In genomic region chr16:91107608-91108007, GRCm38 (mm10) we compare ENCODE assay signal across 28 mouse cellular contexts. TPM values are rescaled to one million over a fixed set of nuclear protein-coding genes. Genes with fewer than 3 reads are reported as not detected.
DNase-seq lines count a peak whose midpoint lies in the region; ATAC-seq and TF ChIP-seq lines count a peak whose summit lies in the region.
"Had no signal": no experiment of that assay in that cellular context is flagged by ENCODE, and none has a peak within 500 bp of the region (broad histone marks: within the 10 kb centered on the region; RNA-seq: fewer than 3 reads in every experiment).

No protein-coding gene starts in this region.

- H3K9me3 ChIP-seq in hindbrain, embryonic 11.5 days (ENCODE audit: control insufficient read depth, low read length): peaks cover 3% of the 10 kb centered on the region; the same call in 1 of the 2 replicates
- no peaks in the 10 kb centered on the region for H3K9me3 ChIP-seq in hindbrain, postnatal 0 days (ENCODE audit: low read length)
- H3K9me3 ChIP-seq in midbrain, embryonic 14.5 days (ENCODE audit: control insufficient read depth, low read length): no peaks in the 10 kb centered on the region
- no peaks in the 10 kb centered on the region for H3K9me3 ChIP-seq in midbrain, embryonic 15.5 days
- H3K9me3 ChIP-seq: embryonic facial prominence, embryonic 12.5 days; liver, embryonic 15.5 days had no signal

- no peak overlapping the region for H3K9ac ChIP-seq in hindbrain, embryonic 11.5 days (ENCODE audit: low read depth, low read length)
- H3K9ac ChIP-seq in hindbrain, postnatal 0 days (replicated peaks; ENCODE audit: low read length): no peak overlapping the region
- no peak overlapping the region for H3K9ac ChIP-seq in midbrain, embryonic 14.5 days (replicated peaks; ENCODE audit: low read length)
- no peak overlapping the region for H3K9ac ChIP-seq in midbrain, embryonic 15.5 days
- H3K9ac ChIP-seq: embryonic facial prominence, embryonic 12.5 days; heart, embryonic 12.5 days; limb, embryonic 12.5 days; liver, embryonic 15.5 days; lung, embryonic 14.5 days; neural tube, embryonic 15.5 days had no signal

- H3K4me2 ChIP-seq in hindbrain, embryonic 11.5 days (replicated peaks; ENCODE audit: low read depth, low read length): no peak overlapping the region
- H3K4me2 ChIP-seq in hindbrain, postnatal 0 days (ENCODE audit: low read depth, low read length): no peak overlapping the region
- H3K4me2 ChIP-seq in midbrain, embryonic 14.5 days (ENCODE audit: low read length): no peak overlapping the region
- no peak overlapping the region for H3K4me2 ChIP-seq in midbrain, embryonic 15.5 days
- H3K4me2 ChIP-seq: embryonic facial prominence, embryonic 12.5 days; heart, embryonic 12.5 days; limb, embryonic 12.5 days; liver, embryonic 15.5 days; lung, embryonic 14.5 days; neural tube, embryonic 15.5 days had no signal

- WGBS in hindbrain, embryonic 11.5 days: 52% methylated on average over 11 of the region's 11 CpGs
- 36% methylated on average over 9 of the region's 11 CpGs for WGBS in hindbrain, postnatal 0 days
- 48% methylated on average over 11 of the region's 11 CpGs for WGBS in midbrain, embryonic 14.5 days
- 61% methylated on average over 10 of the region's 11 CpGs for WGBS in midbrain, embryonic 15.5 days

- no peak overlapping the region for H3K27ac ChIP-seq in hindbrain, embryonic 11.5 days (ENCODE audit: low read depth, low read length)
- no peak overlapping the region for H3K27ac ChIP-seq in hindbrain, postnatal 0 days
- H3K27ac ChIP-seq in midbrain, embryonic 14.5 days (replicated peaks; ENCODE audit: low read depth, low read length): no peak overlapping the region
- no peak overlapping the region for H3K27ac ChIP-seq in midbrain, embryonic 15.5 days
- H3K27ac ChIP-seq: embryonic facial prominence, embryonic 12.5 days; gastrocnemius, adult 2 months; heart, adult 2 months; limb, embryonic 12.5 days; liver, embryonic 15.5 days; neural tube, embryonic 15.5 days had no signal

- H3K4me3 ChIP-seq in hindbrain, embryonic 11.5 days (ENCODE audit: low read depth, low read length): no peak overlapping the region
- no peak overlapping the region for H3K4me3 ChIP-seq in hindbrain, postnatal 0 days (ENCODE audit: low read length)
- no peak overlapping the region for H3K4me3 ChIP-seq in midbrain, embryonic 14.5 days (replicated peaks; ENCODE audit: low read depth, low read length)
- no peak overlapping the region for H3K4me3 ChIP-seq in midbrain, embryonic 15.5 days
- H3K4me3 ChIP-seq: embryonic facial prominence, embryonic 12.5 days; gastrocnemius, adult 2 months; heart, adult 2 months; heart, embryonic 12.5 days; limb, embryonic 12.5 days; liver, embryonic 15.5 days; neural tube, embryonic 15.5 days had no signal

- TF ChIP-seq CTCF in hindbrain, postnatal 0 days (IDR thresholded peaks at IDR 0.05; ENCODE audit: low read depth): no peak

- H3K36me3 ChIP-seq in hindbrain, embryonic 11.5 days (ENCODE audit: control insufficient read depth, insufficient read depth, low read length): no peaks in the 10 kb centered on the region
- no peaks in the 10 kb centered on the region for H3K36me3 ChIP-seq in hindbrain, postnatal 0 days (ENCODE audit: insufficient read depth, low read length)
- no peaks in the 10 kb centered on the region for H3K36me3 ChIP-seq in midbrain, embryonic 14.5 days (ENCODE audit: control insufficient read depth, insufficient read depth, low read length)
- H3K36me3 ChIP-seq in midbrain, embryonic 15.5 days (replicated peaks): no peaks in the 10 kb centered on the region
- H3K36me3 ChIP-seq: embryonic facial prominence, embryonic 12.5 days; heart, embryonic 12.5 days; limb, embryonic 12.5 days; liver, embryonic 15.5 days; neural tube, embryonic 15.5 days had no signal

- DNase-seq in embryo, embryonic 10 days (ENCODE audit: low spot score): peak; percentile 28
- DNase-seq in embryo, embryonic 9.5 days (ENCODE audit: extremely low spot score): no peak
- DNase-seq in hindbrain, embryonic 11.5 days (ENCODE audit: low spot score): peak; percentile 39
- no peak for DNase-seq in hindbrain, postnatal 0 days (ENCODE audit: low spot score)
- peak; percentile 25 for DNase-seq in midbrain, embryonic 14.5 days
- DNase-seq in ZHBTc4 (ENCODE audit: low read depth, low spot score) (peak; percentile 72), MN1 (ENCODE audit: low spot score) (no peak)
- DNase-seq: adrenal gland, adult 8-10 months; cerebellum, adult 8-10 months; cerebellum, postnatal 25 days; gastrocnemius, adult 2 months; heart, adult 2 months; kidney, adult 11 months; lung, embryonic 14.5 days; lung, postnatal 14 days; right cerebral cortex, adult 18-20 months; spleen, adult 18-20 months; thymus, postnatal 14 days had no signal

- H3K27me3 ChIP-seq in hindbrain, embryonic 11.5 days (ENCODE audit: control insufficient read depth, insufficient read depth, low read length): peaks cover 4% of the 10 kb centered on the region; the same call in 1 of the 2 replicates
- H3K27me3 ChIP-seq in hindbrain, postnatal 0 days (ENCODE audit: insufficient read depth, low read length): peaks cover 5% of the 10 kb centered on the region; the same call in 1 of the 2 replicates
- H3K27me3 ChIP-seq in midbrain, embryonic 14.5 days (ENCODE audit: control insufficient read depth, insufficient read depth, low read length): peaks cover 17% of the 10 kb centered on the region; the same call in 1 of the 2 replicates
- peaks cover 15% of the 10 kb centered on the region for H3K27me3 ChIP-seq in midbrain, embryonic 15.5 days (replicated peaks)

- peak; percentile 51; the same call in 1 of the 2 replicates for ATAC-seq in hindbrain, embryonic 11.5 days (ENCODE audit: low FRiP score)
- no peak for ATAC-seq in hindbrain, postnatal 0 days
- no peak for ATAC-seq in midbrain, embryonic 14.5 days (ENCODE audit: low FRiP score, low TSS enrichment)
- ATAC-seq in midbrain, embryonic 15.5 days (replicated peaks): no peak
- ATAC-seq: inflammation-experienced regulatory T-cells, adult 6 months had no signal

- H3K4me1 ChIP-seq in hindbrain, embryonic 11.5 days (replicated peaks; ENCODE audit: control insufficient read depth, insufficient read depth, low read length): no peaks in the 10 kb centered on the region
- H3K4me1 ChIP-seq in hindbrain, postnatal 0 days (ENCODE audit: insufficient read depth, low read length): no peaks in the 10 kb centered on the region
- H3K4me1 ChIP-seq in midbrain, embryonic 14.5 days (ENCODE audit: control insufficient read depth, insufficient read depth, low read length): no peaks in the 10 kb centered on the region
- H3K4me1 ChIP-seq in midbrain, embryonic 15.5 days: no peaks in the 10 kb centered on the region
- H3K4me1 ChIP-seq: embryonic facial prominence, embryonic 12.5 days; heart, embryonic 12.5 days; liver, embryonic 15.5 days; neural tube, embryonic 15.5 days had no signal

RNA-seq across cellular contexts. Expression of gene 4932438H23Rik, which starts 12.7 kb away (rescaled TPM):
- 0.17 and 0.25 TPM in 2 replicates for polyA plus RNA-seq in hindbrain, embryonic 11.5 days (2014; fragmentation: Nextera tagmentation; extraction: Ambion mirVana)
- 1.6 and 2.0 TPM in 2 replicates for total RNA-seq in hindbrain, postnatal 0 days (2014; rRNA removed)
- 0.94 and 2.0 TPM in 2 replicates for polyA plus RNA-seq in hindbrain, postnatal 0 days (2015; fragmentation: Nextera tagmentation; extraction: Ambion mirVana)
- 0.34 and 1.7 TPM in 2 replicates for polyA plus RNA-seq in midbrain, embryonic 14.5 days (2014; fragmentation: Nextera tagmentation; extraction: Ambion mirVana)
- polyA plus RNA-seq in midbrain, embryonic 15.5 days (2015; fragmentation: Nextera tagmentation; extraction: Ambion mirVana): 0.72 and 1.3 TPM in 2 replicates
- total RNA-seq: CH12.LX; liver, adult 2 months; MEL had no signal
- polyA plus RNA-seq: heart, embryonic 12.5 days; limb, embryonic 12.5 days; liver, adult 2 months; liver, embryonic 15.5 days had no signal

Comparison
In these comparisons a context has a peak if more than half of its experiments do, and no peak if none do; other contexts are left out.
1. DNase-seq: peak in embryo, embryonic 10 days (single experiment), hindbrain, embryonic 11.5 days (single experiment), midbrain, embryonic 14.5 days (single experiment) and ZHBTc4 (single experiment); none in embryo, embryonic 9.5 days (single experiment), hindbrain, postnatal 0 days (single experiment) and MN1 (single experiment).